9 mouse cellular contexts compared by ENCODE assay signal in genomic region chr7:117412405-117412804, GRCm38 (mm10). TPM values are rescaled to one million over a fixed set of nuclear protein-coding genes. Genes with fewer than 3 reads are reported as not detected.
DNase-seq lines count a peak whose midpoint lies in the region; ATAC-seq and TF ChIP-seq lines count a peak whose summit lies in the region.
"Had no signal": no experiment of that assay in that cellular context is flagged by ENCODE, and none has a peak within 500 bp of the region (broad histone marks: within the 10 kb centered on the region; RNA-seq: fewer than 3 reads in every experiment).

No protein-coding gene starts in this region.

- peaks cover 2% of the 10 kb centered on the region; the same call in 1 of the 2 replicates for H3K4me1 ChIP-seq in kidney, adult 2 months (ENCODE audit: control insufficient read depth, insufficient read depth, low read length)
- H3K4me1 ChIP-seq in kidney, embryonic 14.5 days (ENCODE audit: control insufficient read depth, insufficient read depth, low read length), result no peaks in the 10 kb centered on the region

- H3K9me3 ChIP-seq in kidney, embryonic 14.5 days (ENCODE audit: control insufficient read depth, low read length), result no peaks in the 10 kb centered on the region

- no peak overlapping the region for H3K4me2 ChIP-seq in kidney, embryonic 14.5 days (replicated peaks; ENCODE audit: low read depth, low read length)

- no peak for TF ChIP-seq CTCF in kidney, adult 2 months (conservative IDR thresholded peaks at IDR 0.05; ENCODE audit: insufficient read depth, insufficient read length, low read depth, low read length)

- no peak overlapping the region for H3K9ac ChIP-seq in kidney, embryonic 14.5 days (ENCODE audit: low read depth, low read length)

- no peak for ATAC-seq in kidney, embryonic 14.5 days (ENCODE audit: low FRiP score, low TSS enrichment)

- H3K4me3 ChIP-seq in kidney, adult 2 months (ENCODE audit: insufficient read depth, low read depth, low read length), result no peak overlapping the region
- H3K4me3 ChIP-seq in kidney, embryonic 14.5 days (ENCODE audit: low read length), result no peak overlapping the region

- TF ChIP-seq POLR2A in kidney, adult 2 months (IDR thresholded peaks at IDR 0.05; ENCODE audit: low read depth, low read length), result no peak

- intact Hi-C loops in heart, postnatal 14 days (cut with DNase I), result no loop called here

- no peak overlapping the region for H3K27ac ChIP-seq in kidney, adult 2 months (ENCODE audit: insufficient read depth, low read depth, low read length)
- no peak overlapping the region for H3K27ac ChIP-seq in kidney, embryonic 14.5 days (ENCODE audit: low read depth, low read length)

- DNase-seq in kidney, adult 2 months, result peak; percentile 66
- DNase-seq in 3134 (ENCODE audit: extremely low read depth, insufficient read length, low spot score) (peak; percentile 45), MN1 (ENCODE audit: low spot score) (peak; percentile 8)
- peak; percentile 39 to 47 for DNase-seq in heart, postnatal 14 days
- no peak for DNase-seq in layer of hippocampus, adult 18-20 months (ENCODE audit: low spot score in 2 of 2)
- DNase-seq in testis, postnatal 14 days (ENCODE audit: low spot score), result no peak
- no peak for DNase-seq in yolk sac, embryonic 10.5 days (ENCODE audit: low spot score)
- DNase-seq: cerebellum, adult 9-10 months had no signal

- no peaks in the 10 kb centered on the region for H3K36me3 ChIP-seq in kidney, adult 2 months (ENCODE audit: control insufficient read depth, insufficient read depth, low read length)
- H3K36me3 ChIP-seq in kidney, embryonic 14.5 days (ENCODE audit: control insufficient read depth, insufficient read depth, low read length), result no peaks in the 10 kb centered on the region; the same call in 1 of the 2 replicates

- no peaks in the 10 kb centered on the region for H3K27me3 ChIP-seq in kidney, adult 2 months (replicated peaks; ENCODE audit: control insufficient read depth, insufficient read depth, low read length)
- H3K27me3 ChIP-seq in kidney, embryonic 14.5 days (ENCODE audit: control insufficient read depth, insufficient read depth, low read length), result no peaks in the 10 kb centered on the region

- WGBS in kidney, adult 2 months, result 62% methylated on average over 5 of the region's 5 CpGs
- WGBS in kidney, embryonic 14.5 days, result 81% methylated on average over 5 of the region's 5 CpGs

RNA-seq across cellular contexts. Expression of gene Xylt1, which starts 31.6 kb away (rescaled TPM):
- polyA plus RNA-seq in kidney, adult 2 months (2012; rRNA removed), result 5.9 and 6.1 TPM in 2 replicates
- polyA plus RNA-seq in kidney, embryonic 14.5 days (2014; fragmentation: Nextera tagmentation; extraction: Ambion mirVana), result 3.7 and 4.6 TPM in 2 replicates
- 1 to 10 TPM; 3.9 to 4.3 TPM for total RNA-seq in heart, postnatal 14 days (2021)
- 10 to 100 TPM; 45.0 to 46.7 TPM for total RNA-seq in layer of hippocampus, adult 18-20 months (2021)

Comparison
In these comparisons a context has a peak if more than half of its experiments do, and no peak if none do; other contexts are left out.
1. DNase-seq: peak in kidney, adult 2 months (single experiment), 3134 (single experiment), MN1 (single experiment) and heart, postnatal 14 days (2 of 2); none in layer of hippocampus, adult 18-20 months (0 of 2), testis, postnatal 14 days (single experiment) and yolk sac, embryonic 10.5 days (single experiment).
2. RNA of gene Xylt1, which starts 31.6 kb away (total RNA-seq): 45.0 to 46.7 TPM in layer of hippocampus, adult 18-20 months; 3.9 to 4.3 TPM in heart, postnatal 14 days; every median in the first group is over 4 times any median in the second.